In the genomic region with DNA sequence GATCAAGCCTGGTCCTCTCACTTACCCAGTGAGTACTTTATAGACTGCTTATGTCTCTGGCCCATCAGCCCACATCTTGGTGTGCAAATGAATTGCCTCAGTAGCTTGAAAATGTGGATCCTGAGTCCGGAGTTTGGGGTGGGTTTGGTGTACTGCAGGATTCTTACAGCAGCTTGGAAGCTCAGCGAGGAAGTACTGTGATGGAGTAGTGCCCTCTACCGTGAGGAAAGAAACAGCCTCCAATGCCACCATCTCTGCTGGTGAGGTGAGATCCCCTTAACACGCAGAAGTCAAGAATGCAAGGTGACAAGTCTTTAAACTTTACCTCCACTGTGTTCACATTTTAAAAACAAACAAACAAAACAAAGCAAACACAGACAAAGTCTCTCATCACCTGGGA, we compare ENCODE assay signal across 9 mouse cellular contexts.
A peak's percentile ranks its signal among the peaks of the same experiment; 100 is the strongest.
DNase-seq lines count a peak whose midpoint lies in the region; TF ChIP-seq lines count a peak whose summit lies in the region.
"Had no signal": no experiment of that assay in that cellular context is flagged by ENCODE, and none has a peak within 500 bp of the region (broad histone marks: within the 10 kb centered on the region; RNA-seq: fewer than 3 reads in every experiment).

No protein-coding gene starts in this region.

- H3K4me3 ChIP-seq in cortical plate, adult 2 months (ENCODE audit: insufficient read depth, low read length): no peak overlapping the region
- H3K4me3 ChIP-seq: stomach, embryonic 15.5 days had no signal

- no peak for TF ChIP-seq POLR2A in cortical plate, adult 2 months (IDR thresholded peaks at IDR 0.05; ENCODE audit: extremely low read depth, insufficient read depth, low read length)

- no peak overlapping the region for H3K27ac ChIP-seq in cortical plate, adult 2 months (ENCODE audit: insufficient read depth, low read length)
- H3K27ac ChIP-seq: stomach, embryonic 15.5 days had no signal

- peak; percentile 83 for TF ChIP-seq CTCF in cortical plate, adult 2 months (IDR thresholded peaks at IDR 0.05; ENCODE audit: extremely low read depth, insufficient read depth, low read length)

- DNase-seq in left cerebral cortex, adult 18-20 months (ENCODE audit: low spot score in 2 of 2): peak; percentile 33 to 55
- no peak for DNase-seq in left cerebral cortex, adult 11 months (ENCODE audit: low spot score)
- peak; percentile 59 for DNase-seq in kidney, postnatal 10 days
- peak; percentile 20 to 48 for DNase-seq in lung, postnatal 4 days
- no peak for DNase-seq in gastrocnemius, adult 18-20 months (ENCODE audit: low spot score)
- DNase-seq in ovary, postnatal 36 days (ENCODE audit: low spot score): no peak
- no peak for DNase-seq in thymus, postnatal 10 days (ENCODE audit: low spot score in 2 of 2)

- H3K4me1 ChIP-seq in cortical plate, adult 2 months (ENCODE audit: control insufficient read depth, insufficient read depth, low read length): no peaks in the 10 kb centered on the region

Comparison
In these comparisons a context has a peak if more than half of its experiments do, and no peak if none do; other contexts are left out.
1. DNase-seq: peak in left cerebral cortex, adult 18-20 months (2 of 2), kidney, postnatal 10 days (single experiment) and lung, postnatal 4 days (2 of 2); none in left cerebral cortex, adult 11 months (single experiment), gastrocnemius, adult 18-20 months (single experiment), ovary, postnatal 36 days (single experiment) and thymus, postnatal 10 days (0 of 2).